Mouse (Mus musculus): ENCODE data around the gene Gm17660.
A peak's percentile ranks its signal among the peaks of the same experiment; 100 is the strongest.

Gm17660 gene

GRCm38 (mm10) chr5:104077508-104077907 is at the start of gene Gm17660:
Gene Gm17660 (minus strand): TSS chr5:104077608.
- no peak for DNase-seq

DNA sequence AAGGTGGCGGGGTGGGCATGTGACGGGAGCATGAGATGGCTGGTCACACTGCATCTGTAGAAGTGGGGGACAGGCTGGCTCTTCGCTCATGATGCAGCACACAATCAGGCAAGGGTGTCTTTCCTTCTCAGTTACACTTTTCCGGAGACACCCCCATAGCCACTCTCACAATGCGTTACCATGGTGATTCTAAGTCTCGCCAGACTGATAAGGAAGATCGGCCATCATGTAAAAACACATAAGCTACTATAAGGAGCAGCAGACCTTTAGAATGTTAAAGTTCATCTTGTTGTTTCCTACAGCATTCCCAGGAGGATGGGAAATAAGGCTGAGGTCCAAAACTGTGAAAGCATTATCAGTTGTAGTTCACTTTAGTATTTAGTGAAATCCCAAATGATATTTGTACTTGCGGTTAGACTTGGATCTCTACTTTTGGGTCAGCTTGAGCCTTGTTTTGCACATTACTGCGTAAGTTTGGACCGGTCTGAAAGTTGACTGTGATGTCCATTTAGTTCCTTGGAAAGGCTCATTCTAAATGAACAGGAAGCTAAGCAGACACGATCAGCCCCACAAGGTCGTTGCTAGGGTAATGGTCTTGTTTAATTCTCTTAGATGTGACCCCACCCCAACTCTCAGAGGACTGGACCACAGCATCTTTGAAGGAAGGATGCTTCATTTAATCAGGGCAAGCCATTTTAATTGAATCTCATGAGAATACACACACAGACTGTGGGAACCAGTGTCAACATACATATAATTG is 49.3 kb upstream of the Gm17660 start:
- no peak for DNase-seq

GRCm38 (mm10) chr5:104124016-104124658 is 46.7 kb upstream of the Gm17660 start:
- no peak for DNase-seq

GRCm38 (mm10) chr5:104115890-104116289 is 38.5 kb upstream of the Gm17660 start:
- DNase-seq, result peak; percentile 30 to 62

- DNase-seq, result peak; percentile 85 to 86
Measured at GRCm38 (mm10) chr5:104115118-104115517, 37.7 kb upstream of the Gm17660 start.

GRCm38 (mm10) chr5:104113491-104114172 is 36.2 kb upstream of the Gm17660 start, which contains the start of gene Sparcl1:
Gene Sparcl1 (minus strand): TSS chr5:104113733.
- peak in 1 of 2 experiments; percentile 19 for DNase-seq

GRCm38 (mm10) chr5:104112511-104112910 is 35.1 kb upstream of the Gm17660 start:
- no peak for DNase-seq

- no peak for DNase-seq
Measured at GRCm38 (mm10) chr5:104112016-104112415, 34.6 kb upstream of the Gm17660 start.

DNA sequence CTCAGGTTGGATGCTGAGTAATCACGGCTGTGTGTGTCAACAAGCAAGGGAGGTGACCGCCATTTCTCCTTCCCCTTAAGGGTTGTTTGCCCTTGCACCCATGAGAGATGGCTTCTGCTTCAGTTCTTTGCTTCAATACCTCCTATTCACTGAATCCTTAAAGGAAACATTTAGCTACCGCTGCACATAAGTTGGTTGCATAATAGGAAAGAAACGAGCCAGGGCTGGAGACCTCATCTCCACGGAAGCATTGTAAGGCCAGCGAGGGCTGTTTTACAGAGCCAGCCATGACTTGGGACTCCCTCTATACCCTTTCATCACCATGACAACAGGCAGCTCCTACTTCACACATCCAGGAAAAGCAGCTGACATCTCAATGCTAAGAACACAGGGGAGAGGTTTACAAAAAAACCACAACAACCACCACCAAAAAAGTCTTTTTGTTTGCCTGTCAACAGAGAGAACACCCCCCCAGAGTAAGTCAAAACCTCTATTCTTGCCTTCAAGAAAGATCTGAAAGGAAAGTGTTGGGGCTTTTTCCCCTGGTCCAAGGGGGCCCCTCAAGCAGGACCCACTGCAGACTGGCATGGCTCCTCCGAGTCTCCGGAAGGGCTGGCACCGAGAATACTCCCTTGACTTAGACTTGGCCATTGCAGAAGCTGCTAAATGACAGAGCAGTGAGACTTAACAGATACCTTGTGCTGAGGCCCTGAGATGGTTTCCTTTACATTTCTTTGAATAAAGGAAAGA is 32.9 kb upstream of the Gm17660 start:
- DNase-seq, result no peak

DNA sequence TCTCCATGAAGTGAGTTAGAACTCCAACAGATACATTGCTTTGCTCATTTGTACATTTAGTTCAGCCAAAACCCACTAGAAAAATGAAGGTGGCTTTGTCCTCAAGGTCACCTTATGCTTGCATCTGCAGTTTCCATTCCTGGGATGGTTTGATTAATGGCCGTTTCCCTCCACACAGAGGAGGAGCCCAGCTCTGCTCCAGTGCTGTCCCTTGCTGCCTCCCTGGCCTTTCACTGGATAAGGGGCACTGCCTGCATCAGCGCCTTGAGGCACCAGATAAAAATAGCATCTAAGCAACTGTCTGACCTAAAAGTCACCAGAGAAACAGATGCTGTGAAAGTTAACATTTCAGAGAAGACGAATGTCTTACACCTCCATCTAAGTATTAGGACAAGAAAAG is 32.1 kb upstream of the Gm17660 start:
- peak; percentile 33 to 56 for DNase-seq

GRCm38 (mm10) chr5:104108879-104109369 is 31.5 kb upstream of the Gm17660 start:
- no peak for DNase-seq

GRCm38 (mm10) chr5:104108127-104108875 is 30.9 kb upstream of the Gm17660 start:
- DNase-seq, result no peak

- no peak for DNase-seq
Measured at GRCm38 (mm10) chr5:104104111-104104510, 26.7 kb upstream of the Gm17660 start.

GRCm38 (mm10) chr5:104103171-104103570 is 25.8 kb upstream of the Gm17660 start:
- no peak for DNase-seq

GRCm38 (mm10) chr5:104101678-104102531 is 24.5 kb upstream of the Gm17660 start:
- no peak for DNase-seq

DNA sequence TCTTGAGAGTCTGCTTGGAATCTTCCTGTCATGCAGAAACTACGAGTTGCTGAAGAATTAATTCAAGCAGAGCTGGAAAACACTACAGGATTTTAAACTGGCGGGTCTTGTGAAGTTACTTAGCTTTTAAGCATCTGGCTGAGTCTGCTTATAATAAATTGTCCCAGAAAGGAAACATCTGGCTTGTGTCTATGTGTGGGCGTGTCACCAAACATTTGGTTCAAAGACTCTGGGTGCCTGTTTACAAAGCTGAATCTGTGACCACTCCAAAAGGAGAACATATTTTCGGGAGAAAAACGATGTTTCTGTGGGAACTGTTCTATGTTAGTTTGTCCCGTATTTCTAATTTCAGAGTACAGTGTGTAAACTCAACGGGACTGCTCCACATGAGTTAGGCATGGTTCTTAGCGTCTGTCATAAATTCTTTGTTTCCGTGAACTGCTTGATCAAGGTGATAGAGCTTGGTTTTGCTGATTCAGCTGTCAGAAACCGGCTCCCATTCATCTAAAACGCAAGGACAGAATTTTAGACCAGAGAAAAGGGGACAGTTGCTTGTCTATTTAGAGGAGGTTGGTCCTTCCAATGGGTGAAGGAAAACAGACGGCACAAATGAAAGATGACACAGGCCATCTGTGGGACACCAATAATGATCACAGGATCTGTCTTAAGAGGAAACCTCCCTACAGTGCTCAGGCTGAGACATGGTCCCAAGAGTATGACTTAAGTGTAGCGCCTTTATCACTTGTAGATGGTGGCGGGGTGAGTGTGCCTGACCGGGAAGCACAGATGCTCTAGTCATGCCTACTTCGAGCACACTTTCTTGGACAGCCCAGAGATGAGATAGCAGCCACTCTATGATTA is 18.9 kb upstream of the Gm17660 start:
- peak; percentile 27 to 65 for DNase-seq

GRCm38 (mm10) chr5:104095416-104096077 is 18.1 kb upstream of the Gm17660 start:
- DNase-seq, result no peak

DNA sequence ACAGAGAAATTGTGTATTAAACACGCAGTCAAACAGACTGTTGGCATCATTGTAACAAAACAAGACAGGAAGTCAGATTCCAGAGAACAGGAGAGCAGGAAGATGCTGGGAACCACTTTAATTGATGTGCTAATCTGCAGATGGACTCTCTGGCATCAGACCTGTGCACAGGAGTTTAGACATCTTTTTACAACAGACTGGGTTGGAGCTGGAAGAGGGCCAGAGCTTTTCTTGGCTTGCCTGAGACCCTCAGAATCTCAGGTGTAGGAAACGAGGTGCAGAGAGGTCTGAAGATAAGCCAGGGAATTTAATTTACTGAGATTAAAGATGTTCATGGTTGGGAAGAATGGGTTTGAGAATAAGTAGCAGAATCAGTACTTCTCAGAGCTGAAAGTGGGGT is 12.3 kb upstream of the Gm17660 start:
- DNase-seq, result no peak

- no peak for DNase-seq
Measured at GRCm38 (mm10) chr5:104085366-104085765, 8.0 kb upstream of the Gm17660 start.

All from kidney, postnatal 36 days (tissue).